Mouse (Mus musculus) thymus, adult 2 months (tissue): ENCODE measurements at regions not wholly inside any gene's neighbourhood (a gene's known extent, or its start where the extent isn't known, plus 50 kb on each side); places are given as distances from the start of the nearest gene placed in this dataset.

Experiments
- CTCF ChIP-seq: fragments of 200-500 bp; IDR thresholded peaks from 2 replicates; pipeline ENCODE4 v1.5.1; 2012; ENCODE audit warnings: mild to moderate bottlenecking, control low read depth, low read length, moderate library complexity, borderline replicate concordance; ENCODE audit not compliant: control insufficient read depth, poor library complexity, insufficient read depth; ENCODE audit errors: extremely low read depth
- POLR2A ChIP-seq: fragments of 200-500 bp; IDR thresholded peaks from 2 replicates; pipeline ENCODE4 v1.6.1; 2012; ENCODE audit warnings: mild to moderate bottlenecking, low read length, control low read depth, moderate library complexity; ENCODE audit not compliant: control insufficient read depth, poor library complexity, insufficient read depth; ENCODE audit errors: extremely low read depth

DNA sequence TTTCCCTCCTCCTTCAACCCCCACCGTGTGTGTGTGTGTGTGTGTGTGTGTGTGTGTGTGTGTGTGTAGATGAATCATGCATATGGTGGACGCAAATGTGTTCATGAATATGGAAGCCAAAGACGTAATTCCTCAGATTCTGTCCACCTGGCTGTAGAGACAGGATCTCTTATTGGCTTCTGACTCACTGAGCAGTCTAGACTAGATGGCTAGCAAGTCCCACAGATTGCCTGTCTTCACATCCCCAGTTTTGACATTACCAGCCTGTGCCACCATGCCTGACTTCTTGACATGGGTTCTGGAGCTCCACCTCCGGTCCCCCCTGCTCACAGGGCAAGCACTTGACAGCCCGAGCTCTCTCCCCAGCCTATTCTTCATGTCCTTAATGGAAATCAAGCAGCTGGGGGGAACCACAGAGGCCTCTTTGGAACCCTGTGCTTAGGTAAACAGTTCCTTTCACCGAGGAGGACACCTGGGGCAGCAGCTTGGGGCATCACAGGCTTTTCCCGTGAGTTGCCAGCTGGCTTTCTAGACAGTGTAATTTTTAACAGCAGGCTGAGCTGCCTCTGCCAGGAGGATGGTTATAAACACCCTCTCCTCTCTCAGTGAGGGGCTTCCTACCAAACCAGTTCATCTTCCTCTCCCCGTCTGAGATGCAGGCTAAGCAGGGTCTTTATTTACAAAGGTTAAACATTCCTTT lies 345.9 kb upstream of the Castor2 start:
- no peak for TF ChIP-seq CTCF
- no peak for TF ChIP-seq POLR2A
